In the genomic region with DNA sequence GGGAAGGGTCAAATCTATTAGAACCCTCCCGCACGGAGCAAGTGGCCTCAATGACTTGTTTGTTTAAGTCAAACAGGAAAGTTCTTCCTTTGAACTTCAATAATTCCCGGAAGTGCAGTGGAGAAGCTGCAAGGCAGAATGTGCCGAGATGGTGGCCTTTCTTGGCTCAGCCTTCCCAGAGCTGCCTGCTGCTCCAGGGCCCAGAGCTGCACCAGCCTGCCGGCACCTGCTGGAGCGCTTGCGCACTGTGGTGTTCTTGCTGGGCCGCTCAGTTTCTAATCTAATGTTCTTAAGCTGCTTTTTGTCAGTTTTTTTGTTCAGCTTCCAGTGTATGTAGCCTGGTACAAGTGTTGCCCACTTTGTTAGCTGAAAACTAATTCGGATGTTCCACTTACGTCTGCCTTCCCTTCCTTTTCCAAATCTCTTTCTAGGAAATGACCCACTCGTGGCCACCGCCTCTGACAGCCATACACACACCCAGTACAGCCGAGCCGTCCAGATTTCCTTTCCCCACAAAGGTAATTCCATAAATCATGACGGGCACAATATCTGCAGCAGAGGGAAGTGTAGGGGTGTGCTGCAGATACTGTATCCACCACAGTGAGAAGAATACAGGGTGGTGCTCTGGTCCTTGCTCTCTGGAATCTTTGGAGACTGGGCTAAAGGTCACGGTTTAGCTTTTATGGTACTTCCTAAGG, we compare ENCODE assay signal across 9 mouse cellular contexts.
DNase-seq lines count a peak whose midpoint lies in the region; ATAC-seq and TF ChIP-seq lines count a peak whose summit lies in the region.
"Had no signal": no experiment of that assay in that cellular context is flagged by ENCODE, and none has a peak within 500 bp of the region (broad histone marks: within the 10 kb centered on the region; RNA-seq: fewer than 3 reads in every experiment).

No protein-coding gene starts in this region.

- no peak overlapping the region for H3K27ac ChIP-seq in forebrain, embryonic 13.5 days
- H3K27ac ChIP-seq in forebrain, embryonic 11.5 days (ENCODE audit: low read depth, low read length): no peak overlapping the region
- H3K27ac ChIP-seq in liver, adult 2 months (replicated peaks; ENCODE audit: insufficient read depth, low read depth, low read length): no peak overlapping the region
- H3K27ac ChIP-seq in liver, embryonic 11.5 days (ENCODE audit: low read depth, low read length): no peak overlapping the region
- peak overlapping the region; percentile 73 for H3K27ac ChIP-seq in small intestine, adult 2 months (ENCODE audit: insufficient read depth, low read depth, low read length)
- H3K27ac ChIP-seq: midbrain, embryonic 10.5 days had no signal

- H3K4me2 ChIP-seq in forebrain, embryonic 13.5 days: no peak overlapping the region
- no peak overlapping the region for H3K4me2 ChIP-seq in forebrain, embryonic 11.5 days (ENCODE audit: low read depth, low read length, severe bottlenecking)
- H3K4me2 ChIP-seq in liver, embryonic 11.5 days: no peak overlapping the region

- H3K27me3 ChIP-seq in forebrain, embryonic 13.5 days: no peaks in the 10 kb centered on the region
- no peaks in the 10 kb centered on the region for H3K27me3 ChIP-seq in forebrain, embryonic 11.5 days (ENCODE audit: control insufficient read depth, insufficient read depth, low read length)
- no peaks in the 10 kb centered on the region for H3K27me3 ChIP-seq in liver, adult 2 months (ENCODE audit: control insufficient read depth, insufficient read depth, low read length)
- H3K27me3 ChIP-seq in liver, embryonic 11.5 days (replicated peaks; ENCODE audit: control insufficient read depth, insufficient read depth, low read length): no peaks in the 10 kb centered on the region
- H3K27me3 ChIP-seq in small intestine, adult 2 months (ENCODE audit: control insufficient read depth, insufficient read depth, low read length): no peaks in the 10 kb centered on the region

- H3K9me3 ChIP-seq in forebrain, embryonic 13.5 days (replicated peaks): no peaks in the 10 kb centered on the region
- no peaks in the 10 kb centered on the region for H3K9me3 ChIP-seq in forebrain, embryonic 11.5 days (ENCODE audit: control insufficient read depth, low read length)
- no peaks in the 10 kb centered on the region for H3K9me3 ChIP-seq in liver, embryonic 11.5 days (ENCODE audit: control insufficient read depth, low read length)
- H3K9me3 ChIP-seq: midbrain, embryonic 10.5 days had no signal

- no peaks in the 10 kb centered on the region for H3K36me3 ChIP-seq in forebrain, embryonic 13.5 days (ENCODE audit: poor library complexity, severe bottlenecking)
- no peaks in the 10 kb centered on the region for H3K36me3 ChIP-seq in forebrain, embryonic 11.5 days (ENCODE audit: control insufficient read depth, insufficient read depth, low read length)
- peaks cover 3% of the 10 kb centered on the region; the same call in 1 of the 2 replicates for H3K36me3 ChIP-seq in liver, adult 2 months (ENCODE audit: control insufficient read depth, insufficient read depth, low read length)
- H3K36me3 ChIP-seq in liver, embryonic 11.5 days (ENCODE audit: control insufficient read depth, insufficient read depth, low read length): no peaks in the 10 kb centered on the region
- H3K36me3 ChIP-seq in small intestine, adult 2 months (ENCODE audit: control insufficient read depth, insufficient read depth, low read length): peaks cover 13% of the 10 kb centered on the region
- H3K36me3 ChIP-seq: midbrain, embryonic 10.5 days had no signal

- H3K9ac ChIP-seq in forebrain, embryonic 13.5 days: no peak overlapping the region
- H3K9ac ChIP-seq in forebrain, embryonic 11.5 days (ENCODE audit: low read length): no peak overlapping the region
- no peak overlapping the region for H3K9ac ChIP-seq in liver, adult 2 months (ENCODE audit: low read depth, low read length)
- no peak overlapping the region for H3K9ac ChIP-seq in liver, embryonic 11.5 days (ENCODE audit: low read depth, low read length)

- no peak for TF ChIP-seq CTCF in liver, adult 2 months (IDR thresholded peaks at IDR 0.05; ENCODE audit: low read depth, low read length)
- TF ChIP-seq CTCF in small intestine, adult 2 months (IDR thresholded peaks at IDR 0.05; ENCODE audit: extremely low read depth, insufficient read length, insufficient replicate concordance, low read depth, low read length): no peak

- no peak overlapping the region for H3K4me3 ChIP-seq in forebrain, embryonic 13.5 days
- H3K4me3 ChIP-seq in forebrain, embryonic 11.5 days (ENCODE audit: low read depth, low read length): no peak overlapping the region
- no peak overlapping the region for H3K4me3 ChIP-seq in liver, adult 2 months (ENCODE audit: insufficient read depth, low read depth, low read length)
- H3K4me3 ChIP-seq in liver, embryonic 11.5 days (ENCODE audit: low read depth, low read length): no peak overlapping the region
- no peak overlapping the region for H3K4me3 ChIP-seq in small intestine, adult 2 months (ENCODE audit: low read depth, low read length)
- H3K4me3 ChIP-seq: midbrain, embryonic 10.5 days had no signal

- 61% methylated on average over 16 of the region's 16 CpGs for WGBS in forebrain, embryonic 13.5 days
- 72% methylated on average over 16 of the region's 16 CpGs for WGBS in forebrain, embryonic 11.5 days
- 59% methylated on average over 16 of the region's 16 CpGs for WGBS in liver, adult 2 months
- 71% methylated on average over 16 of the region's 16 CpGs for WGBS in liver, embryonic 11.5 days
- WGBS in small intestine, adult 2 months: 19% methylated on average over 16 of the region's 16 CpGs

- no peak for TF ChIP-seq POLR2A in liver, adult 2 months (IDR thresholded peaks at IDR 0.05; ENCODE audit: extremely low read depth, insufficient read depth, low read length)
- no peak for TF ChIP-seq POLR2A in small intestine, adult 2 months (IDR thresholded peaks at IDR 0.05; ENCODE audit: low read depth, low read length)

- 0 out of 2 replicates have a peak, but pooled peaks have one; percentile 30 for ATAC-seq in forebrain, embryonic 13.5 days
- ATAC-seq in forebrain, embryonic 11.5 days (replicated peaks; ENCODE audit: low FRiP score): no peak
- ATAC-seq in liver, embryonic 11.5 days (replicated peaks; ENCODE audit: low FRiP score): no peak

- no peaks in the 10 kb centered on the region for H3K4me1 ChIP-seq in forebrain, embryonic 13.5 days
- 0 out of 2 replicates have a peak, but pooled peaks cover 2% of the 10 kb centered on the region for H3K4me1 ChIP-seq in forebrain, embryonic 11.5 days (replicated peaks; ENCODE audit: control insufficient read depth, insufficient read depth, low read length)
- peaks cover 9% of the 10 kb centered on the region for H3K4me1 ChIP-seq in liver, adult 2 months (ENCODE audit: control insufficient read depth, insufficient read depth, low read length)
- no peaks in the 10 kb centered on the region; the same call in 1 of the 2 replicates for H3K4me1 ChIP-seq in liver, embryonic 11.5 days (replicated peaks; ENCODE audit: control insufficient read depth, insufficient read depth, low read length)
- H3K4me1 ChIP-seq in small intestine, adult 2 months (ENCODE audit: control insufficient read depth, insufficient read depth, insufficient read length, low read length): peaks cover 24% of the 10 kb centered on the region

- no peak for DNase-seq in forebrain, embryonic 11.5 days (ENCODE audit: low spot score)
- DNase-seq in liver, adult 2 months (ENCODE audit: extremely low read depth, low read depth, low spot score): peak; percentile 39
- no peak for DNase-seq in liver, embryonic 11.5 days (ENCODE audit: low spot score)
- peak; percentile 53 for DNase-seq in kidney, postnatal 10 days
- no peak for DNase-seq in testis, postnatal 14 days (ENCODE audit: low spot score)
- no peak for DNase-seq in urinary bladder, postnatal 25 days (ENCODE audit: low spot score)

- peaks cover 5% of the 10 kb centered on the region; the same call in 1 of the 2 replicates for H3K79me2 ChIP-seq in liver, adult 2 months (ENCODE audit: control insufficient read depth, insufficient read depth, low read length)

Comparison
In these comparisons a context has a peak if more than half of its experiments do, and no peak if none do; other contexts are left out.
1. DNase-seq: peak in liver, adult 2 months (single experiment) and kidney, postnatal 10 days (single experiment); none in forebrain, embryonic 11.5 days (single experiment), liver, embryonic 11.5 days (single experiment), testis, postnatal 14 days (single experiment) and urinary bladder, postnatal 25 days (single experiment).